Mouse (Mus musculus) hindbrain, embryonic 16.5 days (tissue): ENCODE data around the gene Rdh19. TPM values are rescaled to one million over a fixed set of nuclear protein-coding genes. Genes with fewer than 3 reads are reported as not detected.

Experiments
- ATAC-seq: fragments of 200-750 bp; cut with Nextera tagmentation; 2 replicates; pipeline ENCODE4 v1.8.0; 2017; ENCODE audit warnings: moderate TSS enrichment, moderate library complexity
- H3K27ac ChIP-seq: fragments of 300-500 bp; sonication (generic); 2 replicates; pipeline ENCODE4 v1.5.1; 2014; ENCODE audit warnings: low read depth, mild to moderate bottlenecking, control low read depth, low read length, moderate library complexity
- H3K27me3 ChIP-seq: fragments of 300-500 bp; sonication (generic); replicated peaks from 2 replicates; pipeline ENCODE4 v1.6.1; 2014; ENCODE audit warnings: low read length; ENCODE audit not compliant: control insufficient read depth, insufficient read depth
- H3K36me3 ChIP-seq: fragments of 300-500 bp; sonication (generic); 2 replicates; pipeline ENCODE4 v1.6.1; 2014; ENCODE audit warnings: mild to moderate bottlenecking, low read length, moderate library complexity, mixed read lengths; ENCODE audit not compliant: control insufficient read depth, insufficient read depth
- H3K4me1 ChIP-seq: fragments of 300-500 bp; sonication (generic); 2 replicates; pipeline ENCODE4 v1.6.1; 2014; ENCODE audit warnings: low read depth, low read length; ENCODE audit not compliant: control insufficient read depth, insufficient read depth
- H3K4me2 ChIP-seq: fragments of 300-500 bp; sonication (generic); 2 replicates; pipeline ENCODE4 v1.6.1; 2014; ENCODE audit warnings: mild to moderate bottlenecking, low read length, control low read depth, moderate library complexity
- H3K4me3 ChIP-seq: fragments of 300-500 bp; sonication (generic); 2 replicates; pipeline ENCODE4 v1.5.1; 2014; ENCODE audit warnings: mild to moderate bottlenecking, low read length, control low read depth, moderate library complexity
- H3K9ac ChIP-seq: fragments of 300-500 bp; sonication (generic); 2 replicates; pipeline ENCODE4 v1.6.1; 2014; ENCODE audit warnings: low read depth, mild to moderate bottlenecking, control low read depth, low read length, moderate library complexity
- H3K9me3 ChIP-seq: fragments of 300-500 bp; sonication (generic); 2 replicates; pipeline ENCODE4 v1.6.1; 2014; ENCODE audit warnings: mild to moderate bottlenecking, low read length, moderate library complexity; ENCODE audit not compliant: control insufficient read depth
- WGBS: fragments of 180-500 bp; shearing (Covaris S2); extraction: QIAGEN DNeasy Blood & Tissue Kit; methylation state at CpG from one replicate; pipeline ENCODE4 v1.1.7; 2014; 5-methylcytosine and 5-hydroxymethylcytosine counted together
- polyA plus RNA-seq: library from polyadenylated mRNA; unstranded; fragments of >200 nt; fragmentation: Nextera tagmentation; extraction: Ambion mirVana; gene quantifications from 2 replicates; pipeline ENCODE4 v1.2.1, GENCODE M21; 2015

The Rdh19 gene
- polyA plus RNA-seq, 1 experiment from 2014 or later: not detected

GRCm38 (mm10) chr10:127872484-127872883 is 22.8 kb downstream of the Rdh19 start:
- no peak for ATAC-seq
- WGBS: 72% methylated on average over 4 of the region's 4 CpGs
- H3K27ac ChIP-seq: no peak overlapping the region

GRCm38 (mm10) chr10:127877681-127878080 is 28.0 kb downstream of the Rdh19 start:
- no peak overlapping the region for H3K27ac ChIP-seq
- H3K4me3 ChIP-seq: no peak overlapping the region
- no peaks in the 10 kb centered on the region for H3K9me3 ChIP-seq
- H3K9ac ChIP-seq: no peak overlapping the region
- no peaks in the 10 kb centered on the region for H3K4me1 ChIP-seq
- H3K36me3 ChIP-seq: no peaks in the 10 kb centered on the region
- H3K27me3 ChIP-seq: no peaks in the 10 kb centered on the region
- no peak for ATAC-seq
- no peak overlapping the region for H3K4me2 ChIP-seq
- WGBS: 54% methylated on average over 2 of the region's 2 CpGs

More at GRCm38 (mm10) chr10:127872484-127872883, 22.8 kb downstream of the Rdh19 start:
- Histone ChIP-seq H3K4me2 (no peak overlapping the region), H3K4me3 (no peak overlapping the region), H3K9me3 (no peaks in the 10 kb centered on the region; the same call in 1 of the 2 replicates), H3K36me3 (no peaks in the 10 kb centered on the region), H3K27me3 (no peaks in the 10 kb centered on the region), H3K4me1 (no peaks in the 10 kb centered on the region), H3K9ac (no peak overlapping the region)

GRCm38 (mm10) chr10:127878262-127879057 is 28.7 kb downstream of the Rdh19 start:
- no peaks in the 10 kb centered on the region for H3K4me1 ChIP-seq
- no peak overlapping the region for H3K27ac ChIP-seq
- WGBS: 77% methylated on average over 3 of the region's 3 CpGs
- ATAC-seq: no peak
- no peak overlapping the region for H3K4me2 ChIP-seq
- no peaks in the 10 kb centered on the region for H3K36me3 ChIP-seq
- no peaks in the 10 kb centered on the region for H3K27me3 ChIP-seq
- H3K9ac ChIP-seq: no peak overlapping the region
- no peak overlapping the region for H3K4me3 ChIP-seq
- no peaks in the 10 kb centered on the region for H3K9me3 ChIP-seq

GRCm38 (mm10) chr10:127879155-127879688 is 29.5 kb downstream of the Rdh19 start:
- ATAC-seq: no peak
- Histone ChIP-seq H3K27me3 (no peaks in the 10 kb centered on the region), H3K36me3 (no peaks in the 10 kb centered on the region), H3K9ac (no peak overlapping the region), H3K9me3 (no peaks in the 10 kb centered on the region), H3K27ac (no peak overlapping the region), H3K4me3 (no peak overlapping the region), H3K4me1 (no peaks in the 10 kb centered on the region), H3K4me2 (no peak overlapping the region)
- 83% methylated on average over 3 of the region's 3 CpGs for WGBS

DNA sequence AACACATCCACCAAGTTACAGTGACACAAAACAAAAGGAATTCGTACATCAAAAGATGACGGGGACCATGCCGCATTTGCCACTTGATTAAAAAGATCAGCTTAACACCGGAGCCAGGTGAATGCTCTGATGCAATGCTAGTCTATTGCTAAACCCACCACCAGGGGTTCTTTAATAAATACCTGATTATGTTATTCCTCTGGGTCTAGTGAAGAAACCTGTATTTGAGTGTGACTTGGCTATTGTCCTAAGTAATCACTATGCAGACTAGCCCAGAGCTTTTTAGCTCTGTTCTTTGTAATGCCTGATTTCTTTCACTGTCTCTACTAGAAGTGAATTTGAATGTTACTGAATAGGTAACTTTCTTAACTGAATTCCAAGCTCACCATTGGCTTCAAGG is 31.3 kb downstream of the Rdh19 start:
- H3K4me2 ChIP-seq: no peak overlapping the region
- no peak overlapping the region for H3K27ac ChIP-seq
- no peaks in the 10 kb centered on the region for H3K27me3 ChIP-seq
- no peak for ATAC-seq
- no peak overlapping the region for H3K9ac ChIP-seq
- no peaks in the 10 kb centered on the region for H3K36me3 ChIP-seq
- H3K9me3 ChIP-seq: no peaks in the 10 kb centered on the region
- WGBS: 78% methylated on average over 4 of the region's 4 CpGs
- H3K4me3 ChIP-seq: no peak overlapping the region
- H3K4me1 ChIP-seq: no peaks in the 10 kb centered on the region

GRCm38 (mm10) chr10:127886551-127886950 is 36.8 kb downstream of the Rdh19 start:
- Histone ChIP-seq H3K36me3 (no peaks in the 10 kb centered on the region), H3K4me2 (no peak overlapping the region), H3K9me3 (no peaks in the 10 kb centered on the region), H3K27me3 (no peaks in the 10 kb centered on the region), H3K9ac (no peak overlapping the region), H3K4me3 (no peak overlapping the region), H3K27ac (no peak overlapping the region), H3K4me1 (no peaks in the 10 kb centered on the region; the same call in 1 of the 2 replicates)
- 66% methylated on average over 1 of the region's 1 CpGs for WGBS
- no peak for ATAC-seq

DNA sequence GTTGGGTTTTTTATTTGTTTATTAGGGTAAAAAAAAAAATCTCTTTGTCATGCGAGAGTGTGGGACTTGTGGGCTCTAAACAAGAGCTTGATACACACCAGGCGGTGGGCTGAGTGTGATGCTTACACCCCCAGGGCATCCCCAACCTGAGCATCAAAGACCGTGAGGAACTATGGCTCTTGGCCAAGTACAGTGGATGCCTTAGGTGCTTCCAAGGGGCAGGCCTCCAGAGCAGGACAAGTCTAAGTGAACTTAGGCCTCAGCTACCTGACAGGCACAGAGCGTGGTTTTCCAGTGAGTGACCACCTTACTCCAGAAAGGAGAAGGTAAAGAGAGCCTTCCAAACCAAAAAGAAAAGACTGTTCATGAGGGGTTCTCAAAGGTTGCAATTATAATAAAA is 37.2 kb downstream of the Rdh19 start:
- Histone ChIP-seq H3K9me3 (no peaks in the 10 kb centered on the region), H3K36me3 (no peaks in the 10 kb centered on the region), H3K27me3 (no peaks in the 10 kb centered on the region), H3K4me2 (no peak overlapping the region), H3K9ac (no peak overlapping the region), H3K4me1 (no peaks in the 10 kb centered on the region; the same call in 1 of the 2 replicates), H3K27ac (no peak overlapping the region), H3K4me3 (no peak overlapping the region)
- ATAC-seq: no peak
- WGBS: 82% methylated on average over 4 of the region's 4 CpGs

GRCm38 (mm10) chr10:127888605-127889004 is 38.9 kb downstream of the Rdh19 start, which contains the start of gene Rdh7:
Gene Rdh7, minus strand, starts transcription at chr10:127888817.
- H3K4me1 ChIP-seq: no peaks in the 10 kb centered on the region; the same call in 1 of the 2 replicates
- no peaks in the 10 kb centered on the region for H3K27me3 ChIP-seq
- H3K36me3 ChIP-seq: no peaks in the 10 kb centered on the region
- no peak within 1 kb of the TSS for H3K9ac ChIP-seq
- no peak within 1 kb of the TSS for H3K4me2 ChIP-seq
- H3K4me3 ChIP-seq: no peak within 1 kb of the TSS
- no peak for ATAC-seq
- H3K9me3 ChIP-seq: no peaks in the 10 kb centered on the region
- no peak within 1 kb of the TSS for H3K27ac ChIP-seq

- H3K27me3 ChIP-seq: no peaks in the 10 kb centered on the region
- no peaks in the 10 kb centered on the region for H3K9me3 ChIP-seq
- H3K9ac ChIP-seq: no peak overlapping the region
- H3K4me3 ChIP-seq: no peak overlapping the region
- no peaks in the 10 kb centered on the region for H3K36me3 ChIP-seq
- no peak for ATAC-seq
- no peak overlapping the region for H3K4me2 ChIP-seq
- WGBS: 83% methylated on average over 1 of the region's 1 CpGs
- H3K27ac ChIP-seq: no peak overlapping the region
- H3K4me1 ChIP-seq: no peaks in the 10 kb centered on the region; the same call in 1 of the 2 replicates
Observed at GRCm38 (mm10) chr10:127891481-127891880, 41.8 kb downstream of the Rdh19 start.
